Mouse (Mus musculus) MEL (cell line): ENCODE data around the gene Ccn1. TPM values are rescaled to one million over a fixed set of nuclear protein-coding genes. Genes with fewer than 3 reads are reported as not detected.

Experiments used
- DNase-seq: peaks from one replicate; pipeline ENCODE4 v3.0.0; 2011; ENCODE audit warnings: low read depth, low spot score
- H3K27ac ChIP-seq: 2 replicates; pipeline ENCODE4 v1.5.1; 2012; ENCODE audit warnings: low read depth, mild to moderate bottlenecking, control low read depth, low read length, moderate library complexity; ENCODE audit not compliant: control insufficient read depth
- H3K27me3 ChIP-seq, 2 experiments: fragments of 150-350 bp in 1 of 2; sonication (generic) in 1 of 2; 2 replicates each; pipeline ENCODE4 v1.6.1; 2012; ENCODE audit warnings: low read length in 2 of 2, mild to moderate bottlenecking in 2 of 2, improper control_type of control experiment in 1 of 2, moderate library complexity in 1 of 2; ENCODE audit not compliant: insufficient read depth in 2 of 2, control insufficient read depth in 1 of 2
- H3K36me3 ChIP-seq, 2 experiments: 2 replicates each; pipeline ENCODE4 v1.6.1; 2012 to 2014; ENCODE audit warnings: low read length in 2 of 2, improper control_type of control experiment in 1 of 2, inconsistent platforms in 1 of 2, mild to moderate bottlenecking in 1 of 2; ENCODE audit not compliant: insufficient read depth in 2 of 2, control insufficient read depth in 1 of 2
- H3K4me1 ChIP-seq, 2 experiments: fragments of 150-350 bp in 1 of 2; sonication (generic) in 1 of 2; 2 replicates each; pipeline ENCODE4 v1.6.1; 2012; ENCODE audit warnings: low read length in 2 of 2, improper control_type of control experiment in 1 of 2, mild to moderate bottlenecking in 1 of 2; ENCODE audit not compliant: insufficient read depth in 2 of 2, control insufficient read depth in 1 of 2
- H3K4me3 ChIP-seq, 2 experiments: fragments of 150-350 bp in 1 of 2; sonication (generic) in 1 of 2; 2 replicates each; pipeline ENCODE4 v1.5.1; 2012; ENCODE audit warnings: low read depth in 2 of 2, low read length in 2 of 2, mild to moderate bottlenecking in 2 of 2, moderate library complexity in 2 of 2, control low read depth in 1 of 2, improper control_type of control experiment in 1 of 2; ENCODE audit not compliant: control insufficient read depth in 1 of 2, insufficient read depth in 1 of 2
- H3K79me2 ChIP-seq: 2 replicates; pipeline ENCODE4 v1.6.1; 2012; ENCODE audit warnings: mild to moderate bottlenecking, low read length, moderate library complexity; ENCODE audit not compliant: control insufficient read depth, poor library complexity, insufficient read depth
- H3K9ac ChIP-seq: 2 replicates; pipeline ENCODE4 v1.6.1; 2012; ENCODE audit warnings: low read depth, mild to moderate bottlenecking, control low read depth, low read length, moderate library complexity; ENCODE audit not compliant: control insufficient read depth, poor library complexity, severe bottlenecking
- H3K9me3 ChIP-seq: fragments of 150-350 bp; sonication (generic); replicated peaks from 2 replicates; pipeline ENCODE4 v1.6.1; 2012; ENCODE audit warnings: mild to moderate bottlenecking, low read length, improper control_type of control experiment, moderate library complexity; ENCODE audit not compliant: insufficient read depth
- CHD2 ChIP-seq: IDR thresholded peaks from 2 replicates; pipeline ENCODE4 v1.6.1; 2011; ENCODE audit warnings: low read length, improper control_type of control experiment
- CTCF ChIP-seq, 3 experiments: IDR thresholded peaks in 2 of 3; conservative IDR thresholded peaks in 1 of 3; 2 replicates each; pipeline ENCODE4 v1.5.1; 2011 to 2012; ENCODE audit warnings: low read length in 3 of 3, low read depth in 2 of 3, mild to moderate bottlenecking in 2 of 3, improper control_type of control experiment in 1 of 3, inconsistent platforms in 1 of 3, mixed read lengths in 1 of 3, moderate library complexity in 1 of 3; ENCODE audit not compliant: control insufficient read depth in 1 of 3, insufficient read depth in 1 of 3, poor library complexity in 1 of 3, severe bottlenecking in 1 of 3
- E2F4 ChIP-seq: IDR thresholded peaks from 2 replicates; pipeline ENCODE4 v1.6.1; 2011; ENCODE audit warnings: low read depth, low read length, improper control_type of control experiment, borderline replicate concordance
- EP300 ChIP-seq, 2 experiments: IDR thresholded peaks; 2 replicates each; pipeline ENCODE4 v1.6.1; 2011; ENCODE audit warnings: improper control_type of control experiment in 2 of 2, low read length in 2 of 2, low read depth in 1 of 2, mild to moderate bottlenecking in 1 of 2
- ETS1 ChIP-seq: IDR thresholded peaks from 2 replicates; pipeline ENCODE4 v1.6.1; 2012; ENCODE audit warnings: low read depth, mild to moderate bottlenecking, inconsistent platforms, low read length, improper control_type of control experiment, moderate library complexity
- HCFC1 ChIP-seq: IDR thresholded peaks from 2 replicates; pipeline ENCODE4 v1.6.1; 2012; ENCODE audit warnings: low read depth, mild to moderate bottlenecking, inconsistent platforms, low read length, improper control_type of control experiment, moderate library complexity
- JUND ChIP-seq: IDR thresholded peaks from 2 replicates; pipeline ENCODE4 v1.6.1; 2011; ENCODE audit warnings: low read depth, mild to moderate bottlenecking, improper control_type of control experiment, low read length
- MAFK ChIP-seq: IDR thresholded peaks from 2 replicates; pipeline ENCODE4 v1.6.1; 2011; ENCODE audit warnings: low read depth, mild to moderate bottlenecking, low read length, improper control_type of control experiment, borderline replicate concordance
- MAX ChIP-seq: IDR thresholded peaks from 2 replicates; pipeline ENCODE4 v1.6.1; 2011; ENCODE audit warnings: low read length, improper control_type of control experiment
- MEF2A ChIP-seq: IDR thresholded peaks from 2 replicates; pipeline ENCODE4 v1.6.1; 2014; ENCODE audit warnings: low read depth, mild to moderate bottlenecking, inconsistent platforms, low read length, improper control_type of control experiment; ENCODE audit not compliant: poor library complexity, insufficient replicate concordance, severe bottlenecking; ENCODE audit errors: extremely low read depth
- MYB ChIP-seq: IDR thresholded peaks from 2 replicates; pipeline ENCODE4 v1.6.1; 2011; ENCODE audit warnings: mild to moderate bottlenecking, low read depth, low read length, improper control_type of control experiment
- MYC ChIP-seq: IDR thresholded peaks from 2 replicates; pipeline ENCODE4 v1.6.1; 2011; ENCODE audit warnings: low read depth, mild to moderate bottlenecking, low read length, improper control_type of control experiment, moderate library complexity
- POLR2AphosphoS5 ChIP-seq: IDR thresholded peaks from 2 replicates; pipeline ENCODE4 v1.6.1; 2012; ENCODE audit warnings: low read depth, borderline replicate concordance, mild to moderate bottlenecking, inconsistent platforms, low read length, moderate library complexity, mixed read lengths
- RAD21 ChIP-seq: IDR thresholded peaks from 2 replicates; pipeline ENCODE4 v1.6.1; 2011; ENCODE audit warnings: mild to moderate bottlenecking, low read depth, low read length, improper control_type of control experiment
- RCOR1 ChIP-seq: IDR thresholded peaks from 2 replicates; pipeline ENCODE4 v1.6.1; 2012; ENCODE audit warnings: low read depth, mild to moderate bottlenecking, inconsistent platforms, low read length, improper control_type of control experiment
- SIN3A ChIP-seq: IDR thresholded peaks from 2 replicates; pipeline ENCODE4 v1.6.1; 2012; ENCODE audit warnings: low read length, improper control_type of control experiment, inconsistent platforms
- UBTF ChIP-seq: IDR thresholded peaks from 2 replicates; pipeline ENCODE4 v1.6.1; 2012; ENCODE audit warnings: low read depth, mild to moderate bottlenecking, inconsistent platforms, low read length, improper control_type of control experiment, moderate library complexity, borderline replicate concordance; ENCODE audit not compliant: insufficient read depth
- USF1 ChIP-seq: IDR thresholded peaks from 2 replicates; pipeline ENCODE4 v1.6.1; 2014; ENCODE audit warnings: low read depth, mild to moderate bottlenecking, inconsistent platforms, low read length, improper control_type of control experiment, moderate library complexity
- ZMIZ1 ChIP-seq: IDR thresholded peaks from 2 replicates; pipeline ENCODE4 v1.6.1; 2012; ENCODE audit warnings: low read depth, mild to moderate bottlenecking, inconsistent platforms, low read length, improper control_type of control experiment, moderate library complexity
- polyA plus RNA-seq, 2 experiments: library from polyadenylated mRNA; stranded (reverse) in 1 of 2; unstranded in 1 of 2; fragments of >175 nt in 1 of 2; fragments of >200 nt in 1 of 2; gene quantifications; 2 replicates each; pipeline versions ENCODE4 v1.2.1 to v1.2.4; 2012; ENCODE audit warnings: low replicate concordance in 2 of 2, low read depth in 1 of 2; ENCODE audit not compliant: insufficient read length in 2 of 2, insufficient read depth in 1 of 2, missing spikeins in 1 of 2
- total RNA-seq: library from RNA; depleted of rRNA; stranded (reverse); fragments of 300-350 nt; gene quantifications from 2 replicates; pipeline ENCODE4 v1.2.3, GENCODE M21; 2012

The Ccn1 gene
- total and polyA plus RNA-seq, 3 experiments, result not detected

DNA sequence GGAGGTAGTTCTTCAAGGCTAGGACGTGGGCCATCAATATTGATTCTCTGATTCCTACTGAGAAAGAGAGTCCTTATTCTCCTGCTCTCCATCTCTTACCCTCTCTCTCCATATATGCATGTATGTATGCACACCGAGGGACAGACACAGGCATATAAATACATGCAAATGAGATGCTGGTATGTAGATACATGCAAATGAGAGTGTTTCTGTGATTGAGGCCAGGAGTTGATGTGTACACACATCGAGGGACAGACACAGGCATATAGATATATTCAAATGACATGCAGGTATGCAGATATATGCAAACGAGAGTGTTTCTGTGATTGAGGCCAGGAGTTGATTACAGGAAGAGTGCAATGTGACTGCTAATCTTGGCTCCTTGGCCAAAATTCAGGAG lies 9.6 kb downstream of the Ccn1 start:
- H3K79me2 ChIP-seq, result no peaks in the 10 kb centered on the region
- DNase-seq, result no peak
- no peak overlapping the region for H3K27ac ChIP-seq
- TF ChIP-seq ZMIZ1, result no peak
- TF ChIP-seq MYC, result no peak
- TF ChIP-seq MEF2A, result no peak
- no peak for TF ChIP-seq CHD2
- no peak for TF ChIP-seq E2F4
- TF ChIP-seq JUND, result no peak
- no peaks in the 10 kb centered on the region for H3K4me1 ChIP-seq
- no peak overlapping the region for H3K9ac ChIP-seq
- no peaks in the 10 kb centered on the region for H3K36me3 ChIP-seq
- no peak overlapping the region for H3K4me3 ChIP-seq
- H3K9me3 ChIP-seq, result no peaks in the 10 kb centered on the region
- H3K27me3 ChIP-seq, result no peaks in the 10 kb centered on the region

DNA sequence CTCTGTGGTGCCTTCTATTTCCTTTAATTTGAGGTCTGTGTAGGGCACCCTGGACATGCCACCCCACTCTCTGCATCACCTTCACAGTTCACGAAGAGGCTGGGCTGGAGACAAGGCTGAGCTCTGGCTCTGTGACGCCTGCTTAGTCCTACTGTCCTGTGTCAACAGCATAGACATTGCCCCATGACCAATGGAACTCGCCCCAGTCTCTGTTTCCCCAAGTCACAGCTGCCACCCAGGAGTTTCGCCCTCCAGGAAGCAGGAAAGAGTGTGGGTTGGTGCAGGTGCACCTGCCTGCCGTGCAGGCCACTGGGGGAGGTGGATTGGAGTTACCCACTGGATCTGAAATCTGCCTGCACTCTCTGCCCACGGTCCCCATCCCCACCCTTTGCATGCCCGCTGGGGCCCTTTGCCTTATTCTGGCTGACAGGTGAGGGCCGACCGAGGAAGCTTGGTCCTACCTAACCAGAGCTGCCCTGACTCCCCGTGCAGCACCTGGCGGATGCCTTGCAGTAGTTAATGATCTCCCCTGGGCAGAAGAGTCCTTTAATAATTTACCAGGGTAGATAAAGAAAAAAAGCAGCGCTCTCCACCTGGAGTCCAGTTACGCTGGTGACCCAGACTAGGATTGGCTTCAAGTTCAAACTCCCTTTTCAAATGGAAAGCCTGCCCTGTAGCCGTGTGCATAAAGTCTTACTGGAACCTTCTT lies 15.6 kb downstream of the Ccn1 start:
- Histone ChIP-seq H3K27ac (no peak overlapping the region), H3K9ac (no peak overlapping the region), H3K79me2 (no peaks in the 10 kb centered on the region), H3K4me3 (no peak overlapping the region), H3K36me3 (no peaks in the 10 kb centered on the region), H3K4me1 (no peaks in the 10 kb centered on the region), H3K9me3 (no peaks in the 10 kb centered on the region)
- no peak for DNase-seq
- TF ChIP-seq USF1 (no peak), CTCF (IDR thresholded peaks at IDR 0.05 in 2 of 3, conservative IDR thresholded peaks at IDR 0.05 in 1 of 3; ENCODE audit: control insufficient read depth in 1 of 3, insufficient read depth in 1 of 3, low read depth in 2 of 3, low read length in 3 of 3, poor library complexity in 1 of 3, severe bottlenecking in 1 of 3) (no peak), MYC (no peak), ETS1 (no peak), UBTF (no peak), MAFK (no peak), JUND (no peak), EP300 (IDR thresholded peaks at IDR 0.05; ENCODE audit: low read depth in 1 of 2, low read length in 2 of 2) (no peak), RCOR1 (no peak), ZMIZ1 (no peak), SIN3A (no peak), MYB (no peak), MAX (no peak), RAD21 (no peak), HCFC1 (no peak), POLR2AphosphoS5 (no peak)
- TF ChIP-seq, all 39 proteins: peak for 0
- H3K27me3 ChIP-seq, result no peaks in the 10 kb centered on the region
